Mouse (Mus musculus) thymus, adult 2 months (tissue): ENCODE results near the gene Gpnmb. TPM values are rescaled to one million over a fixed set of nuclear protein-coding genes. Genes with fewer than 3 reads are reported as not detected.
A peak's percentile ranks its signal among the peaks of the same experiment; 100 is the strongest.

Experiments
- DNase-seq: peaks from one replicate; pipeline ENCODE4 v3.0.0; 2021
- H3K27ac ChIP-seq: fragments of 200-500 bp; 2 replicates; pipeline ENCODE4 v1.5.1; 2012; ENCODE audit warnings: low read length, control low read depth; ENCODE audit not compliant: control insufficient read depth, insufficient read depth
- H3K27me3 ChIP-seq: fragments of 200-500 bp; 2 replicates; pipeline ENCODE4 v1.6.1; 2012; ENCODE audit warnings: mild to moderate bottlenecking, low read length, moderate library complexity, mixed read lengths; ENCODE audit not compliant: control insufficient read depth, insufficient read depth
- H3K36me3 ChIP-seq: fragments of 200-500 bp; 2 replicates; pipeline ENCODE4 v1.6.1; 2012; ENCODE audit warnings: mild to moderate bottlenecking, low read length, moderate library complexity; ENCODE audit not compliant: control insufficient read depth, insufficient read depth
- H3K4me1 ChIP-seq: fragments of 200-500 bp; replicated peaks from 2 replicates; pipeline ENCODE4 v1.6.1; 2012; ENCODE audit warnings: low read length; ENCODE audit not compliant: control insufficient read depth, insufficient read depth
- H3K4me3 ChIP-seq: fragments of 200-500 bp; 2 replicates; pipeline ENCODE4 v1.5.1; 2012; ENCODE audit warnings: mild to moderate bottlenecking, low read length, control low read depth, moderate library complexity; ENCODE audit not compliant: control insufficient read depth, insufficient read depth
- CTCF ChIP-seq: fragments of 200-500 bp; IDR thresholded peaks from 2 replicates; pipeline ENCODE4 v1.5.1; 2012; ENCODE audit warnings: mild to moderate bottlenecking, control low read depth, low read length, moderate library complexity, borderline replicate concordance; ENCODE audit not compliant: control insufficient read depth, poor library complexity, insufficient read depth; ENCODE audit errors: extremely low read depth
- POLR2A ChIP-seq: fragments of 200-500 bp; IDR thresholded peaks from 2 replicates; pipeline ENCODE4 v1.6.1; 2012; ENCODE audit warnings: mild to moderate bottlenecking, low read length, control low read depth, moderate library complexity; ENCODE audit not compliant: control insufficient read depth, poor library complexity, insufficient read depth; ENCODE audit errors: extremely low read depth
- WGBS: fragments of 180-500 bp; shearing (Covaris S2); methylation state at CpG from one replicate; pipeline ENCODE4 v1.1.7; 2018; 5-methylcytosine and 5-hydroxymethylcytosine counted together
- polyA plus RNA-seq: library from polyadenylated mRNA; depleted of rRNA; stranded (reverse); fragments of >200 nt; gene quantifications from 2 replicates; pipeline ENCODE4 v1.2.3, GENCODE M21; 2012

Gene Gpnmb
- polyA plus RNA-seq, 1 experiment = 15.2 TPM

DNA sequence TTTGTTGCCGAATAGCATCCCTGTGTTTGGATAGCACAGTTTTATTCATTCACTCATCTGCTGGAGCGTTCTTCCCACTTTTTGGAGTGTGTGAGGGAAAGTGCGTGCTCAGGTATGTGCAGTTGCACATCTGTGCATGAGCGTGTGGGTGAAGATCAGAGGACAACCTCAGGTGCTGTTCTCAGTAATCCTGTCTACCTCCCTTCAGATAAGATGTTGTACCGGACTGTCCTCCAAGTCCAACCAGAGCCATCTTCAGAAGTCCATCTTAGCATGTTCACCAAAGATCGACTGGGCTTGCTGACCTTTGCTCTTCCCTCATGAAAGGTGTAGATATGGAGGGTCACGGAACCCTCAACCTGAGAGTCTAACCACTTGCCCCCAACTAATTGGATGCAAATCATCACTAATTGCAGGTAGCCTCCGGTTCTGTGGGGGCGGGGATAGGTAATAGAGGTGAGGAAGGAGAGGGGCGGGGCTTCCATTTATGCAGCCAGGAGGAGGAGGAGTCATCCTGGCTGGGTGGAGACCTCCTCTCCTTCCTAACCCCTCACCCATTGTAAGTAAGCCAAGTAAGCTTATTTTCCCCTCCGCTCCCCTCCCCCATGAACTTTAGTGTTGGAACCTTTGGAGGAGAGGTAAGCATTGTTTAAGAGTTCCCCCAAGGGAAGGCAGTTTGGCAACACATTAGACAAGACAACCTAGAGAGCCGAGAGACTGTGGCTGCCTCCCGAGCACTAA lies 27.8 kb upstream of the Gpnmb start:
- Histone ChIP-seq H3K27ac (no peak overlapping the region), H3K27me3 (no peaks in the 10 kb centered on the region), H3K4me1 (peaks cover 7% of the 10 kb centered on the region), H3K4me3 (no peak overlapping the region), H3K36me3 (no peaks in the 10 kb centered on the region)
- 56% methylated on average over 13 of the region's 13 CpGs for WGBS
- TF ChIP-seq POLR2A (no peak), CTCF (no peak)
- no peak for DNase-seq

DNA sequence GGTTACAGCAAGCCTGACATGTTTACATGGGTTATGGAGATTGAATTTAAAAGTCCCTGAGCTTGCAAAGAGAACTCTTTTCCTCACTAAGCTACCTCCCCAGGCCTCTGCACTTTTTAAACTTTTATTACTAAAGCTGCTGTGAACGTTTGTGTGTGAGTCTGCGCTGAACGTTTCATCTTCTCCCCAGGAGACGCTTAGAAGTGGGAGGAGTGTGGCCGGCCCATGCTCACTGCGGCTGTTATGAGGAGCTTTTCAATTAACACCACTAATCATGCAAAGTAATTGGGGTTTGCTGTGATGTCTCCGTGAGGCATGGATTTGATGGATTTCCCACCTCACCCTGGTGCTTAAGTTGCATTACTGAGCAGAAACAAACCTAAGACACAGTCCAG lies 27.2 kb upstream of the Gpnmb start:
- Histone ChIP-seq H3K4me3 (no peak overlapping the region), H3K27me3 (no peaks in the 10 kb centered on the region), H3K4me1 (peaks cover 7% of the 10 kb centered on the region), H3K36me3 (no peaks in the 10 kb centered on the region), H3K27ac (no peak overlapping the region)
- 85% methylated on average over 7 of the region's 7 CpGs for WGBS
- no peak for TF ChIP-seq CTCF
- no peak for TF ChIP-seq POLR2A
- DNase-seq = no peak

DNA sequence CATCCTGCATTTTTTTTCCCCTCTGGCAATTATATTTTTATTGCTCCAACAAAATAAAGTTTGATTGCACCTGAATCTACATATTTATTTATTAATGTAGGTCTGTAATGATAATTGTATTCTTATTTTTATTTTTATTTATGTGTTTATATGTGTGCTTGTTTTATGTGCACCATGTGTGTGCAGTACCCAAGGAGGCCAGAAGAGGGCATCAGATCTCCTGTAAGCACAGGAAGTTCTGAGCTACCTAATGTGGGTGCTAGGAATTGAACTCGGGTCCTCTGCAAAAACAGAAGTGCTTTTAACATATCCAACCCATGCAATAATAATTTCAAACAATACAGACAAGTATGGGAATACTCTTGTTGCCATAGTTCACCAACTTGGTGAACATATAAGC lies 26.7 kb upstream of the Gpnmb start:
- no peak for DNase-seq
- no peaks in the 10 kb centered on the region for H3K36me3 ChIP-seq
- TF ChIP-seq POLR2A (no peak), CTCF (no peak)
- 100% methylated on average over 1 of the region's 1 CpGs for WGBS
- no peaks in the 10 kb centered on the region for H3K27me3 ChIP-seq
- H3K4me3 ChIP-seq = no peak overlapping the region
- H3K27ac ChIP-seq = no peak overlapping the region
- peaks cover 7% of the 10 kb centered on the region for H3K4me1 ChIP-seq

DNA sequence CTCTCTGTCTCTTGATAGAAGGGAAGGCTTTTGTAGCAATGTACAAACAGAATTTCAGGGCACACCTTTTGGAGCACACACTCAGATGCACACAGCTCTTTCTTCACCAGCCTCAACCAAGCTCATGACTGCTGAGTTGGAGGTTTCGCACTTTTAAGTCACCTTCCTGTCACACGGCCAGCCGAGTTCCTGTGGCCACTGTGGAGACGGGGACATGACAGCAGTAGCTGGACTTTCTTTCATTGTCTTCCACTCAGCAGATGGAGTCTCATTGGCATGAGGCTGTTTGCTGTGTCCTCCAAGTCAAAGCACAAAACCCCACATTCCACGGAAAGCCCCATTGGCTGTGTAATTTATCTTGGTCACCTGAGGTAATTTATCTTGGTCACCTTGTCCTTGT lies 25.2 kb upstream of the Gpnmb start:
- TF ChIP-seq CTCF = no peak
- TF ChIP-seq POLR2A = no peak
- 64% methylated on average over 5 of the region's 5 CpGs for WGBS
- H3K4me1 ChIP-seq = peaks cover 7% of the 10 kb centered on the region
- no peak for DNase-seq
- H3K27me3 ChIP-seq = no peaks in the 10 kb centered on the region
- H3K27ac ChIP-seq = no peak overlapping the region
- no peak overlapping the region for H3K4me3 ChIP-seq
- no peaks in the 10 kb centered on the region for H3K36me3 ChIP-seq

DNA sequence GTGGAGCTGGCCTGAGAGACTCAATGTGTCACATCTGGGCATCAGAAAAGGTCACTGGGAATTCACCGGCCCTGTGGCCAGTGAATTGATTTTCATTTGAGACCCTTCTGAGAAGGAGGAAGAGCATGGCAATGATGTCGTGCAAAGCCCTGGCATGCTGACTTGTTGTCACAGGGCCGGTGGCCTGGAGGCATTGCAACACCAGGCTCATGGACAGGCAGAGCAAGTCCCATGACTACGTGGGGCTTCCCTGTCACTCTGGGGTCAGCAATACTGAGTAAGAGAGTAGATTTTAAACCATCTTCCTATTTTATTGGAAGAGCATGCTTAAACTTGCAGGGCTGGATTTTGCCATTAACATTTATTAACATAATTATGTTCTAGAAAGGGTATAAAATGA lies 23.3 kb upstream of the Gpnmb start:
- TF ChIP-seq CTCF = no peak
- no peak for TF ChIP-seq POLR2A
- no peaks in the 10 kb centered on the region for H3K36me3 ChIP-seq
- no peak overlapping the region for H3K4me3 ChIP-seq
- H3K27ac ChIP-seq = peak overlapping the region; percentile 75
- WGBS = 93% methylated on average over 4 of the region's 4 CpGs
- H3K4me1 ChIP-seq = peaks cover 12% of the 10 kb centered on the region
- no peak for DNase-seq
- no peaks in the 10 kb centered on the region for H3K27me3 ChIP-seq

DNA sequence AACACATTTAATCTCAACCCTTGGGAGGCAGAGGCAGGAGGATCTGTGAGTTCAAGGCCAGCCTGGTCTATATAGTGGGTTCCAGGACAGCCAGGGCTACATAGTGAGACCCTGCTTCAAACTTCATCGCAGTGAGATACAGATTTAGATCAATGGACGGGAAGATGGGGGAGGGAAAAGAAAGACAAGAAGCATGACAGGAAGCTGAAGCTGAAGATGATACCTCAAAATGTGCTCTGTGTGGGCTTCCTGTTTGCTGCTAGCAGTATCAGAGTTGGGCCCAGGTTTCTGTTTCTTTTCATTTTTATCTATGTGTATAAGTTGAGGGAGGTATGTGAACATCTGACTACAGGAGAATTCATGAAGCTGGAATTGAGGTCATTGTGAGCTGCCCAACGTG lies 22.9 kb upstream of the Gpnmb start:
- H3K27me3 ChIP-seq = no peaks in the 10 kb centered on the region
- peak overlapping the region; percentile 75 for H3K27ac ChIP-seq
- TF ChIP-seq POLR2A (no peak), CTCF (no peak)
- no peak overlapping the region for H3K4me3 ChIP-seq
- H3K4me1 ChIP-seq = peaks cover 12% of the 10 kb centered on the region
- H3K36me3 ChIP-seq = no peaks in the 10 kb centered on the region
- DNase-seq = no peak
- WGBS = 30% methylated on average over 3 of the region's 3 CpGs
